ENCODE assay signal across 8 mouse cellular contexts in the genomic region with DNA sequence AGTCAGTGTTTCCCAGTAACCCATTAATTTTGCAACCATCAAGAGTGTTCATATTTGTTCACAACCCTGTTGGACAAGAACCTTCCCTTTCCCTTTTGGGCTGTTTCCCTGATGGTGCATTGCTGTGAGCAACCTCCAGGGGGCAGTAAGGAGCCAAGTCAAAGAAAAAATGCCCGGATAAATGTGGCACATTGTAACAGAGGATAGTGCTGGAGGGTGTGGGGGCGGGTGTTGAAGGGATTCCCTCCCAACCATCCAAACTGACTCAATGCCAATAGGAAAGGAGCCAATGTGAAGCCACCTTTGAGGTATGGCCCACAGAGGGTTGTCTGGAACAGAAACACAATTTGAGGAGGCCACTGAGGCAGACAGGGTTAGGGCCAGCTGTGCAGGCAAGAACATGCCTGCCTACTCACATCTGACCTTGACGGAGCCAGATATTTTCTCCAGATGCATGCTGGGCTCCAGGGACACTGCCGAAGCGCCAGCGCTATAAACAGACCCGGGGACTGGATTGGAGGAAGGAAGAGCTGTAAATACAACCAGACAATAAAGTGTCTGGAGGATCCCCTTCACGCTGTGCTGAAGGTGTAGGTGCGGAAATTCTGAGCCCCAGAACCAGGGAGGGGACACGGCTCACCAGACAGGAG. TPM values are rescaled to one million over a fixed set of nuclear protein-coding genes. Genes with fewer than 3 reads are reported as not detected.
DNase-seq lines count a peak whose midpoint lies in the region; ATAC-seq and TF ChIP-seq lines count a peak whose summit lies in the region.
"Had no signal": no experiment of that assay in that cellular context is flagged by ENCODE, and none has a peak within 500 bp of the region (broad histone marks: within the 10 kb centered on the region; RNA-seq: fewer than 3 reads in every experiment).

No protein-coding gene starts in this region.

- H3K4me3 ChIP-seq in forebrain, embryonic 14.5 days (ENCODE audit: low read depth, low read length) = no peak overlapping the region
- no peak overlapping the region for H3K4me3 ChIP-seq in layer of hippocampus, adult 2 months
- H3K4me3 ChIP-seq: myocyte had no signal

- peaks cover 2% of the 10 kb centered on the region; the same call in 1 of the 2 replicates for H3K4me1 ChIP-seq in forebrain, embryonic 14.5 days (ENCODE audit: control insufficient read depth, insufficient read depth, low read length)

- H3K4me2 ChIP-seq in forebrain, embryonic 14.5 days (ENCODE audit: low read length) = no peak overlapping the region

- ATAC-seq in forebrain, embryonic 14.5 days = peak; percentile 37; the same call in 1 of the 2 replicates

- H3K9ac ChIP-seq in forebrain, embryonic 14.5 days (ENCODE audit: low read length) = no peak overlapping the region

- no peaks in the 10 kb centered on the region for H3K27me3 ChIP-seq in forebrain, embryonic 14.5 days (replicated peaks; ENCODE audit: control insufficient read depth, insufficient read depth, low read length)

- peak; percentile 84 for DNase-seq in NIH3T3 (ENCODE audit: low read depth)
- DNase-seq in c-Kit-positive CD71-positive TER-119-positive erythroid progenitor cells, embryonic 14.5 days (ENCODE audit: low spot score) = peak; percentile 77
- peak; percentile 65 for DNase-seq in forebrain, embryonic 14.5 days (ENCODE audit: low spot score)
- peak; percentile 38 for DNase-seq in heart, postnatal 25 days (ENCODE audit: low spot score)
- peak; percentile 22 to 66 for DNase-seq in layer of hippocampus, adult 2 months (ENCODE audit: low spot score in 2 of 2)
- DNase-seq in lung, postnatal 10 days = peak; percentile 83
- peak; percentile 51 for DNase-seq in retina, postnatal 7 days (ENCODE audit: low read depth, low spot score)

- no peaks in the 10 kb centered on the region for H3K9me3 ChIP-seq in forebrain, embryonic 14.5 days (replicated peaks; ENCODE audit: control insufficient read depth, low read length)

- WGBS in forebrain, embryonic 14.5 days = 58% methylated on average over 10 of the region's 10 CpGs

- peak; percentile 92 for TF ChIP-seq CTCF in layer of hippocampus, adult 2 months (conservative IDR thresholded peaks at IDR 0.05)

- no peaks in the 10 kb centered on the region for H3K36me3 ChIP-seq in forebrain, embryonic 14.5 days (ENCODE audit: control insufficient read depth, insufficient read depth, low read length)

- intact Hi-C loops in heart, postnatal 25 days (cut with DNase I) = no loop called here

- no peak overlapping the region for H3K27ac ChIP-seq in forebrain, embryonic 14.5 days (ENCODE audit: low read depth, low read length)
- no peak overlapping the region for H3K27ac ChIP-seq in layer of hippocampus, adult 2 months

RNA-seq across cellular contexts. Expression of a gene that starts 3.6 kb away (rescaled TPM):
- 0.38 TPM in 1 of 2 replicates, not detected in the other for polyA plus RNA-seq in forebrain, embryonic 14.5 days (2014; fragmentation: Nextera tagmentation; extraction: Ambion mirVana)
- total RNA-seq in heart, postnatal 25 days (2021) = not detected
- total RNA-seq in layer of hippocampus, adult 2 months (2021) = not detected
- polyA plus RNA-seq: myocyte had no signal

RNA-seq across cellular contexts. Expression of a gene that starts 38.7 kb away (rescaled TPM):
- 30.9 TPM in 2 replicates for polyA plus RNA-seq in forebrain, embryonic 14.5 days (2014; fragmentation: Nextera tagmentation; extraction: Ambion mirVana)
- total RNA-seq in heart, postnatal 25 days (2021) = 10 to 100 TPM in 1 of 2 experiments, 1 to 10 TPM in 1; 7.3 to 10.8 TPM
- 10 to 100 TPM; 23.9 to 24.8 TPM for total RNA-seq in layer of hippocampus, adult 2 months (2021)
